Mouse (Mus musculus): Measurements from ENCODE around the gene Tenm2. TPM values are rescaled to one million over a fixed set of nuclear protein-coding genes. Genes with fewer than 3 reads are reported as not detected.
A peak's percentile ranks its signal among the peaks of the same experiment; 100 is the strongest.

The Tenm2 gene
- total RNA-seq, 2 experiments from 2014 or later = 141 to 157 TPM

GRCm38 (mm10) chr11:35979266-35979732 lies 1256.5 kb downstream of the Tenm2 start:
- DNase-seq = no peak

GRCm38 (mm10) chr11:35977796-35978195 lies 1258.0 kb downstream of the Tenm2 start:
- no peak for DNase-seq

GRCm38 (mm10) chr11:35977096-35977495 lies 1258.7 kb downstream of the Tenm2 start:
- no peak for DNase-seq

- peak; percentile 29 to 43 for DNase-seq
These were observed 1259.3 kb downstream of the Tenm2 start for GRCm38 (mm10) chr11:35976482-35976881.

GRCm38 (mm10) chr11:35974632-35975450 lies 1260.9 kb downstream of the Tenm2 start:
- DNase-seq = no peak

- DNase-seq = no peak
These were observed 1262.6 kb downstream of the Tenm2 start for GRCm38 (mm10) chr11:35973135-35973534.

GRCm38 (mm10) chr11:35972270-35972931 lies 1263.4 kb downstream of the Tenm2 start:
- no peak for DNase-seq

- DNase-seq = no peak
These were observed 1264.7 kb downstream of the Tenm2 start for GRCm38 (mm10) chr11:35970806-35971705.

- DNase-seq = no peak
These were observed 1267.5 kb downstream of the Tenm2 start for GRCm38 (mm10) chr11:35968291-35968690.

GRCm38 (mm10) chr11:35963981-35964549 lies 1271.7 kb downstream of the Tenm2 start:
- no peak for DNase-seq

GRCm38 (mm10) chr11:35963554-35963953 lies 1272.2 kb downstream of the Tenm2 start:
- DNase-seq = no peak

- DNase-seq = no peak
These were observed 1273.3 kb downstream of the Tenm2 start for GRCm38 (mm10) chr11:35962431-35962830.

- DNase-seq = no peak
These were observed 1276.5 kb downstream of the Tenm2 start for GRCm38 (mm10) chr11:35959270-35959669.
